Mouse (Mus musculus) spleen, postnatal 0 days (tissue): ENCODE results near the gene 2410131K14Rik. TPM values are rescaled to one million over a fixed set of nuclear protein-coding genes. Genes with fewer than 3 reads are reported as not detected.

Source experiments
- polyA plus RNA-seq: library from polyadenylated mRNA; unstranded; fragments of >200 nt; fragmentation: Nextera tagmentation; extraction: Ambion mirVana; gene quantifications from 2 replicates; pipeline ENCODE4 v1.2.1, GENCODE M21; 2015

The 2410131K14Rik gene
- 1.7 and 2.4 TPM in 2 replicates for polyA plus RNA-seq

DNA sequence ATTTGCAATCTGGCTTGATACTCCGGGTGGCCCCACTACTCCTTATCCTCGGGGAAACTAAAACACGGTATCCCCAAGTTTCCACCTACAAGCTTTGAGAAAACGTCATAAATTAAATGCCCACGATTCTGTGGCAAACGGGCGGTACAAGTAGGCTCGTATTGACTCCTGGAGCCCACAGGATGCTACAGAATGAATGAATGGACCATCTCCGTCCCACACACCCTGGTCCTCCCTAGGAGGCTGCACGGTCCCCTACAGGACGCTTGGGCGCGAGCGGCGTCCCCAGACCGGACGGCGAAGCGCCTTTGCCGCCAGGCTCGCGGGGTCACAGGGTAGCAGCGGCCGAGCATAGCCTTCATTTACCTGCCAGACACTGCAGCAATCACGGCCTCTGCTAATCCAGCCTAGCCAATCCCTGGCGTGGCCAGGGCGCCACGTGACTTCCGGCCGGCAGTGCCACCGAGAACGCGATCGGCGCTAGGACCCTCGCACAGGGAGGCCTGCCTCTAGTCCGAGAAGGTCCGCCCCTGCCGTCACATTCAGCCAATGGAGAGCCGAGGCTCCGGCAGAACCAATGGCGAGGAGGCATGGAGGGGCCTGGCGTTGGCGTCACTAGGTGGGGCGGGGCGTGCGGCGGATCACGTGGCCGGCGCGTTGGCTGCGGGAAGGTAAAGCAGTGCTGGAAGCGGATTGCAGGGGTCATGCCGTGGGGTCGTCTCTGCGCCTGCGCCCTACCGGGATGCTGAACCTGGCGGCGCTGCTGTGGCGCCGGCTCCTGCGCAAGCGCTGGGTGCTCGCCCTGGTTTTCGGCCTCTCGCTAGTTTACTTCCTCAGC is at the start of gene 2410131K14Rik, which contains the start of gene Rnft2:
2410131K14Rik (plus strand) TSS at position 622 of the 838 bp plus-strand sequence.
Rnft2 (minus strand) TSS at position 511 of the 838 bp plus-strand sequence.

Other genes with a start within 250 kb of the 2410131K14Rik start
- gene Tesc, start 217.5 kb upstream of the 2410131K14Rik start, polyA plus RNA-seq: 4.4 and 5.3 TPM in 2 replicates
- gene Fbxw8, start 89.8 kb upstream of the 2410131K14Rik start, polyA plus RNA-seq: 9.2 and 10.7 TPM in 2 replicates
- not detected in 2 replicates for gene Hrk, start 80.6 kb upstream of the 2410131K14Rik start, polyA plus RNA-seq
- gene Rnft2, start 111 bp upstream of the 2410131K14Rik start, polyA plus RNA-seq: 0.10 and 0.46 TPM in 2 replicates